Mouse (Mus musculus) bone marrow macrophage, adult 2 months (primary cell): ENCODE measurements around the gene Cep72.

ENCODE experiments used
- CTCF ChIP-seq: IDR thresholded peaks from 2 replicates; pipeline ENCODE4 v1.5.1; 2012; ENCODE audit warnings: low read depth, mild to moderate bottlenecking, low read length, moderate library complexity
- POLR2A ChIP-seq: IDR thresholded peaks from 2 replicates; pipeline ENCODE4 v1.6.1; 2012; ENCODE audit warnings: mild to moderate bottlenecking, low read depth, low read length, borderline replicate concordance

GRCm38 (mm10) chr13:74063340-74064050 is 1.4 kb upstream of the Cep72 start:
- TF ChIP-seq CTCF (no peak), POLR2A (no peak)
